Mouse (Mus musculus) adrenal gland, adult 8-10 months (tissue): Measurements from ENCODE around the gene Flot1. TPM values are rescaled to one million over a fixed set of nuclear protein-coding genes. Genes with fewer than 3 reads are reported as not detected.
"Not testable (repeated sequence)": the region's sequence is repeated elsewhere in the genome, so short reads cannot be mapped to it uniquely, and the experiment has no call there.

Experiments used
- DNase-seq: peaks from one replicate; pipeline ENCODE4 v3.0.0; 2022
- total RNA-seq, 4 experiments: library from RNA; stranded (reverse); gene quantifications; 2 replicates each; pipeline ENCODE4 v1.2.4; 2022

The Flot1 gene
- total RNA-seq, 4 experiments from 2014 or later, result 57.2 to 117 (median 94.8) TPM

DNA sequence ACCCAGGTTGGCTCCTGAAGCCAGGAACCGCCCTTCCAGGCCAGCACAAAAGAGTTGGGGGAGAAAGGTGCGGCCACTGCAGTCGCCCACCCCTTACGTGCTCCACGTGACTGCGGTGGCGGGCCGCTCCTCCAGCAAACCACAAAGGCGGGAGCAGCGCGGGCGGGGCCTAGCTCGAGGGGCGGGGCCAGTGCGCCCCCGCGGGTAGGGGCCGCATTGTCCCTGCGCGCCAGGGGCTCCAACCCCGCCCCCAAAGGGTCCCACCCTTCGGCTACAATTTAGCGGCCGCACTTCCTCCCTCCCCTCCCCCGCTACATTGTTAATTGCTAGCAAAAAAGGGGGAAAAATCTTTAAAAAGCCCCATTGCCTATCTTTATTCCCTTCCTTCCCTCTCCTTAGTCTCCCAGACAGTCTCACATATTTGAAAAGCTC, 14.0 kb downstream of the Flot1 start:
- peak; percentile 78 for DNase-seq

DNA sequence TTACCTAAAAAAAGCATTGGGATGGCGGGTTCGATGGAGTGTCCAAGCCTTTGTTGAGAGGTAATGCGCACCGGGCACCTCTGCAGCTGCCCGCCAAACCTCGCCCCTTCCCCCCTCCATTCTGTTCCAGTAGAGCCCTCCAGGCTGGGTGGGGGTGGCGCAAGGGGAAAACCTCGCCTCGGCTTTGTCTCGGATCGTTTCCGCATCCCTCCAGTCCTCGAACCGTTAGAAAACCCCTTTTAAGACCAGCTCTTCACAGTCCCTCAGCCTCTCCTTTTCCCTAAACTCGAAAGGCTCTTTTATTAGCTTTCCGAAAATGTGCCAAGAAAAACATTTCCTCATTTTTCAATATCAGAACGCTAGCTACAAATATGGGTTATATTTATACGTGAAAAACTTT, 14.5 kb downstream of the Flot1 start:
- no peak for DNase-seq

DNA sequence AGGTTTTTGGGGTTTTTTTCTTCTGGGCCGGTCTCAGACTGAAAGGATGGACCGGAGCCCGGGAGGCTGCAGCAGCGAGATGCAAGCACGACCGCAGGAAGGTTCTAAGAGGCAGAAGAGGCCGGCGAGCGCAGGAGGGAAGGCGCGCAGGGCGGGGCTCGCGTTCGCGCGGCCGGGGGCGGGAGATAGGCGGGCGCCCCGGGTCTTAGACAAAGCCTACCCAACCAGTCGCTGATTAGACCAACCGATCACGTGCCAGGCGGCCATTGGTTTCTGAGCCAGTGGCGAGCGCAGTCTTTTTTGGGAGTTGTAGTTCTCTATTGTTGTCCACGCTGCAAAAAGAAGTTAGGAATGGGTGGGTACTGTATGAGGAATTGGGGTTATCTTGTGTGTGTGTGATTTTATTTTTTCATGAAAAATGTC, 15.1 kb downstream of the Flot1 start, which contains the start of gene Tubb5:
Tubb5 (minus strand) TSS at position 185 of the 423 bp plus-strand sequence.
- peak; percentile 94 for DNase-seq

DNA sequence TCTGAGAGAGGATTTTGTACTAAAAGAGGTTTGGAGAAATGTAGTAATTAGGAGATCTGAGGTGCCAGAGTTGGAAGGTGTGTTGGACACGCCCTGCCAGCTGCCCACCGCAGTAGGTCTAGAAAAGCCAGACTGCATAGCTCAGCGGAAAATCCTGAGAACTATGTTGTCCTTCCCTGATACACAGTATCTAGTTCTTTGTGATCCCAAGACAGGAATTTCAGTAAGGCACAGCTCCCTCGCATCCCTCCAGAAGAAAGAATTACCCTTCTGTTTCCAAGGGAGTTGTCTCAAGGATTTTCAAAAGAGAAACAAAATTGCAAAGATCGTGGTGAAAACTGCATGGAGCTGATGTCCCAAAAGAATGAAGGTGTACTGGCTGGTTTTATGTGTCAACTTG, 15.5 kb downstream of the Flot1 start:
- no peak for DNase-seq

DNA sequence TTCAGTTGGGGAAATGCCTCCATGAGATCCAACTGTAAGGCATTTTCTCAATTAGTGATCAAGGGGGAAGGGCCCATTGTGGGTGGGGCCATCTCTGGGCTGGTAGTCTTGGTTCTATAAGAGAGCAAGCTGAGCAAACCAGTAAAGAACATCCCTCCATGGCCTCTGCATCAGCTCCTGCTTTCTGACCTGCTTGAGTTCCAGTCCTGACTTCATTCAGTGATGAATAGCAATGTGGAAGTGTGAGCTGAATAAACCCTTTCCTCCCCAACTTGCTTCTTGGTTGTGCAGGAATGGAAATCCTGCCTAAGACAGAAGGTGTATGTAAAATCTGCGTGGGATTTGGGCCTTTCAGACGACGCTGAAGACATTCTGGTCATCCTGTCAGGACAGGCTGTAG, 16.0 kb downstream of the Flot1 start:
- DNase-seq, result not testable (repeated sequence)

DNA sequence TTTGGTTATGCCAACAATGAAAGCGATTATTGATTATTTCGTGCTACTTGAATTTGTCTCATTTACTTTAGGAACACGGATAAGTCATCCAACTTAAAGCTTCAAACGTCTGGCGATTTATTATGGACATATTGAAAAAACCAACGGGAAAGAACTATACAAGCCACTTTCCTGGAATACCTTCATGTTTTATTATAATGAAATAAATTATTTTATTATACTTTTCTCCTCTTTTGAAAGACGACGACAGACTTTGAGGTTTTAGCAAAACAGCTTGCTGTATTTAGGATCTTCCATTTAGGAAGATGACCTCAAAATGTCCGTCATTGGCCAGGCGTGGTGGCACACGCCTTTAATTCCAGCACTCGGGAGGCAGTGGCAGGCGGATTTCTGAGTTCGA, 17.5 kb downstream of the Flot1 start:
- no peak for DNase-seq

DNA sequence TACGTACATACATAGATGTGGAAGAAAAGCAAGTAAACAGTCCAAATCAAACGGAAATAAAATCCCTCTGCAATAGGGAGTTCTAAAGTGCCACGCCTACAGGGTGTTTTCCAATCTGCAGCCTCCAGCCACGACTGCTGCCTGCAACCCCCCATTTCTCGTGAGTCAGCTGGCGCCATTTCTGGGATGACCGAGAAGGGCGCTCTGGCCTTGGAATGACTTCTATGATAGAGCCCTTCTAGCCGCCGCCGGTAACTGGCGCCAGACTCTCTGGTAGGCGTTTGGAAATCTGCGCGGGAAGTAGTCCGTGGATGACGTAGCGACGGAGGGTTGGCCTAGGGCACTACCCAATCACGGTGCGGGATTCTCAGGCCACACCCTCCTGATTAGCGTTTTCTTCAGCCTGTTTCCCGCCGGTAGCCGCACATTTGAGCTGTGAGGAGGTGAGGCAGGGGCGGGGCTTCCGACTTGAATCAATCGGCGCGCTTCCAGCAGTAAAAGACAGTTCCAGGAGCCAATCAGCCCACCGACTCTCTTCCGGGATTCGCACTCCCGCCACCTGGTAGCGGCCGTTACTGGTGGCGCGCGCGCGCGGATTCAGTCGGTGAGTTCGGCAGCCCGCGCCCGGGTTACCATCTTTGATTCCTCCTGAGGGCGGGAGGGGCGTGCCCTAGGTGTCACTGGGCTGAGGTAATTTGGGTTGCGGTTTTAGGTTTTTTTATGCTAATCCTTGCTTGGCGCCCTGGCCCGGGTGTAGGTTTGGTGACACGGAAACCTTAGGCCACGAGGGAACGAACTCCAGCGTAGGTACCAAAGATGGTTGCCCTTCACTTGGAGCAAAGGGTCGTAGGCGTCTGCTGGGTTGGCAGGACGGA, 18.3 kb downstream of the Flot1 start, which contains the start of gene Mdc1:
Mdc1 (plus strand) TSS at position 440 of the 875 bp plus-strand sequence.
- DNase-seq, result peak; percentile 100

DNA sequence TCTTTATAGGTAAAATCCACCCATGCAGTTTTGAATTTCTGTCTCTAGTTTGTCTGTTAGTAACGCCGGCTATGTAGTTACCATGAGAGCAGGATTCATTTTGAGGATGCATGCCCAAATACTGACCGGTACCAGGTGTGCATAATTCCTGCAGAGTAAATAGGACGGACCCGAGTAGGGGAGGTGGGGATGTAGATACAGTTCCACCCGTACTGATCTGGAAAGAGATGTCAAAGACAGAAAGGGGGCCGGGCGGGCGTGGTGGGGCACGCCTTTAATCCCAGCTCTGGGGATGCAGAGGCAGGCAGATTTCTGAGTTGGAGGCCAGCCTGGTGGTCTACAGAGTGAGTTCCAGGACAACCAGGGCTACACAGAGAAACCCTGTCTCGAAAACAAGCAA, 19.0 kb downstream of the Flot1 start:
- no peak for DNase-seq

DNA sequence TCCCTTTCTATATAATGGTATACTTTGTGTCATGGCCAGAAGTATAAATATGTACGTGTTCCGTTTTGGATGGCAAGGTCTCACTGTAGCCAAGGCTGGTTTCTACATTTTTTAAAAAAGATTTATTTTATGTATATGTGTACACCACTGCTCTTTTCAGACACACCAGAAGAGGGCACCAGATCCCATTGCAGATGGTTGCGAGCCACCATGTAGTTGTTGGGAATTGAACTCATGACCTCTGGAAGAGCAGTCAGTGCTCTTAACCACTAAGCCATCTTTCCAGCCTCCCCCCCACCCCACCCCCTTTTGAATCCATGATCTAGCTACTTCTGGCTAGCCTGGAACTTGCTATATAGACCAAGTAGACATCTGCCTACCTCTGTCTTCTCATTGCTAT, 20.5 kb downstream of the Flot1 start:
- no peak for DNase-seq

DNA sequence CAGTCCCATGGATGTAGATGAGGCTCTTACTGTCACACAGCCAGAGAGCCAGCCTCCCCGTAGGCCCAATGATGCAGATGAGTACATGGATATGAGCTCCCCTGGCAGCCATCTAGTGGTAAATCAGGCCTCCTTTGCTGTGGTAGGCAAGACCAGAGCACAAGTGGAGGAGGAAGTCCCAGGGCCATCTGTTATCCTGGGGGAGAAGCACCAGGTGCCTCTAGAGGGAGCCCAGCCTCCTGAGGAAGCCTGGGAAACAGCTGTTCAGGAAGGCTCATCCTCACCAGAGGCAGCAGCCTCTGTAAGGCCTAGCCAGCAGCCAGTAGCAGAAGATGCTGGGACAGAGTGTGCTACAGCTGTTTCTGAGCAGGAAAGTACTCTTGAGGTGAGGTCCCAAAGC, 25.1 kb downstream of the Flot1 start:
- DNase-seq, result no peak

DNA sequence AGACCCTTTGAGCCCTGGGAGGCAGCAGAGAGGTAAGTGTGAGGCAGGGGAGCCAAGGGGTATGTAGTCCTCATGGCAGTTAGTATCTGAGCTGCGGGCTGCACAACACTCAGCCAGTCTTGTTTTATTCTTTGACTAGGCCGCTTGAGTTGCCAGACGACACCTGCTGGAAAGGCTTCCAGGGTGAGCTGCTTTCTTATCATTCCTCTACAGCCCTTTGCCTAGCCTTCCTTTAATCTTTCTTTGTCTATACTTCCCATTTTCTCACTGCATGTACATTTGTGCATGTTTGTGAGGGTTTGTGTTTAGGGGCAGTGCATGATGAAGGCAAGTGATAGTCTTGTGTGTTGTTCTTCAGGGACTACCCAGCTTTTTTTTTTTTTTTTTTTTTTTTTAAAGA, 27.9 kb downstream of the Flot1 start:
- DNase-seq, result no peak

DNA sequence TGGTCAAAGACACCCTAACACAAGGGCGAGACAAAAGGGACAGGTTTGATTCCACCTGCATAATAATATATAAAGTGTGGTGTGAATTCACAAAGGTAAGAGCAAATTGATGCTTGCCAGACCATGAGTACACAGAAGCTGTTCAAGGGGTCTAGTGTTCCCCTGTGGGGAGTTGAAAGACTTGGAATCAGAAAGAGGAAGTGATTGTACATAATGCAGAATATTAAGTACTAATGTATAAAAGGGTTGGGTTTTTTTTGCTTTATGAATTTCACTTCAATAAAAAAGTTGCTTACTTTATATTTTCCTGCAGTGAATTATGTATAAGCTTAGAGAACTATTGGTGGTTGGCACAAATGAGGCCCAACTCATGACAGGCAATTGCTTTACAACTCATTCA, 36.3 kb downstream of the Flot1 start:
- no peak for DNase-seq

DNA sequence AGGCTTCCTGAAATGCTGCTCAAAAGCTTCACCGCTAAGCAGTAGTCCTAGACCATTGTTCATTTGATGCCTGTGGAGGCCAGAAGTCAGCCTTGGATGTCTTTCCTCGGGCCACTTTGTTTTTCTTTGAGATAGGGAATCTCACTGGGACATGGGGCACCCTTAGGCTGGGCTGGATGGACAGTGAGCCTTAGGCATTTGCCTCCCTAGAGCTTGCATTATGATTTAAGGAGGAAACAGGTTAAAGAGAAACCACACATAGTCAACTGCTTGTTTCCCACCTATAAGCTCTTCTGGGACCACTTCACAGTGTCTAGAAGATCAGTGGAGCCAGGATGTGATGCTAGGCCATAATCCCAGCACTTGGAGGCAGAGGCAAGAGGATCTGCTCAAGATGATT, 36.8 kb downstream of the Flot1 start:
- no peak for DNase-seq

DNA sequence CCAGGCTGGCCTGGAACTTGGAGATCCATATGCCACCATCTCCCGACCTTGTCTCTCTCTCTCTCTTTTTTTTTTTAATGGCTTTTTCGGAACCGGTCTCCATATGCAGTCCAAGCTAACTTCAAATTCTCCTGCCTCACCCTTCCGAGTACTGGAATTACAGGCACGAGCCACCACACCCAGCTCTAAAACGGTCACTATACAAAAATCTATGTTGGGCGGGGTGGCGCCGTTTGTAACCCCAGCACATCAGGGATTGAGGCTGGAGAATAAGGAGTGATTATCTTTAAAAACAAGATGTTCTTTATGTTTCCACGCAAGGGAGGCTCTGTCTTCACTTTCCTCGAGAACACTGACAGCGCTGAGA, 37.8 kb downstream of the Flot1 start:
- DNase-seq, result no peak

DNA sequence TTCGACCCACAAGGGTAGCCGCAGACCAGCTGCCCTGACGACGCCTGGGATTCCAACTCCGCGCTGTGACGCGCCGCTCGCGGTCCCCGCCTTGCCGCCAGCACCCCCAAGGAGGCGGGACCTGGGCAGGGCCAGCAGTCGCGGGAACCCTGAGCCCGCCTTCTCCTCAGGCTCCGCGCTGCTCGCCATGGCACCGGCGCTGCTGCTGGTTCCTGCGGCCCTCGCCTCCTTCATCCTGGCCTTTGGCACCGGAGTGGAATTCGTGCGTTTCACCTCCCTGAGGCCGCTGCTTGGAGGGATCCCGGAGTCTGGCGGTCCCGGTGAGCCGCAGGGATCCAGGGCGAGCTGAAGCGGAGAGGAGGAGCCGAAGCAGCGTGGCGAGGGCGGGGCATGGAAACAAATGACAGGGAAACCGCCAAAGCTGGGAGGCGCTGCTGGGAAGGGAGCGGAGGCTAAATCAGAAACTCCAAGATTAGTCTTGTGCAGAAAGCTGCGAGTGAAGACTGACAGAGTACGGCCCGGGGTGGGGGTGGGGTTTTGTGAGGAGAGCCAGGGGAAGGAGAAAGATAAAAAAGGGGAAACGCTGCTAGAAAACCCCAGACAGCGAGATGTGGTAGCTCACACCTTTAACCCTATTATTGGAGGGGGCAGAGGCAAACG, 38.3 kb downstream of the Flot1 start, which contains the start of gene Nrm:
Nrm (plus strand) TSS at position 121 of the 660 bp plus-strand sequence.
- DNase-seq, result peak; percentile 81

DNA sequence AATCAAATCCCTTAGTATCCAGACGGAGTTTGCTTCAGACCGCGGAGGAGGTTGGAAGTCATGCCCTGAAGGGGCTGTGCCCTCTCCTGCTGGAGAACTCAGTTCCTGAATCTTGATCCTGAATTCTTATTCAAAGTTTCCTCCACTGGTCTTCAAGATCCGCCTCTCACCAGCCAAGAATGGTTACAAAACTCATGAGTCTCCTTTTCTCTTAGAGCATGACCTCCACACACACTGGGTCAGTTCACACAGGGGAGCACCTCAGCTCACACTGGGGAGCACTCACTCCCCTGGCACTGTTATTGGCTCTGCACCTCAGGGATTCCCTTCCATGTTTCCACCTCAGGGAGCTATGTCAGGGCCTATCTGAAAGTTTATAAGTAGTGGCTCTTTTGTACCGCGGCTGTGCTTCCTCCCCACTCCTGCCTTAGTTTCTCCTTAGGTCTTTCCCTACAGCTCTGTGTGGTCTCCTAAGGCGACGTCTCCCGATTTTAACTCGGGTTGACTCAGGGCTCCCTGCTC, 41.9 kb downstream of the Flot1 start:
- DNase-seq, result no peak

DNA sequence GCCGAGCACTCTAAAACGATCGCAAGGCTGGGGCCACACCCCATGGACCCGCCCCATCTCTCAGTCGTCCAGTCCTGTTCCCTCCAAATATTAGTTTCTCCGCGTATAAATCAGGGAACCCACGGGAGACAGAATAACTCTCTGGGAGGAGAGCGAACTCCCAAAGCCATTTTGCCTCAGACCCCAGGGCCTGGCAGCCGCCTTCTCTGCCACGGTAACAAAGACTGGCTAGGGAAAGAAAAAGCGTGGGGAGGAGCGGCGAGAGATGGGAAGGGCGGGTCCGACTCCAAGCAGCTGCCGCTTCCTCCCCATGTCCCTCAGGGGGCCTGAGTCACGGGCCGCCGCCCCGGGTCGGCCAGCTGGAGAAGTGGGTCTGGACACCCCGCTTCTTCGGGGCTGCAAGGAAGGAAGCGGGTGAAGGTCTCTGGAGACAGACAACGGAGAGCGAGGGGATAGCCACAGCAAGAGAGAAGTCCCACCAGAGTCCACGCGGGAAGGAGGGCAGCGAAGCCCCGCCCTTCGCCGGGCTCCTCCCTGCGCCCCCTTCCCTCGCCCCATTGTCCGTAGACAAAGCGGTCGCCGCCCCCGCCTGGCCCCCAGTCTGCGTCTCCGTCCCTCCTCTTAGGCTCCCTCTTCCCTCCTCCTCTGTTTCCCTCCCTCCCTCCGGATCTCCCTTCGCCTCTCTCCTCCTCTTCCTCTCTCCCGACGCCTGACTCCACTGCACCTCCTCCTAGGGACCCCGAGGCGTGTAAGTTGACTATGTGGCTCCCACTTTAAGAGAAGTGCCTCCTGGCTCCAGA, 42.7 kb downstream of the Flot1 start, which contains the start of gene Ppp1r18:
Ppp1r18 (plus strand) TSS at position 113 of the 800 bp plus-strand sequence.
- DNase-seq, result no peak

DNA sequence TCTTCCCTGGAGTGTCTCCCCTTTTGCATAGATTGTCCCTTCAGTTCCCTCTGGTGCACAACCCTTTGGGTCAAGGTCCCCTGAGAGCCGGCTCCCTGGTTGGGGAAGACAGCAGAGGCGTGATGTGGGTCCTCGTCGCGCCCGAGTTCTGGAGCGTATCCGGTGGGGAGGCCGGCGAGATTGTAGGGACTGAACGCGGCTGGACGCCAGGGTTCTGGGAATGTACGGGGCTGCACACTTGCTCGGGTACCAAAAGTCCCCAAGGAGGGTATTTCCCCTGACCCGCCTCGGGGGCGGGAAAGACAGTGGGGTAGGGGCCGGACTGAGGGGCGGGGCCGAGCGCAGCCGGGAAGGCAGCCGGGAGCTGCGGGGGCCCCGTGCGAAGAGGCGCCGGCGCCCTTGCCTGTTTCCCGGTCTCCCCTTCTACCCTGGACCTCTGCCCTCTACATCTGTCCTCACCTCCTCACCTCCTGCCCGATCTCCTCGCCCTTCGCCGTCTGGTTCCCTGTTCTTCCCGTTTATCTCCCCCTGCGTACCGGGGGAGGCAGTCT, 43.3 kb downstream of the Flot1 start:
- peak; percentile 64 for DNase-seq

DNA sequence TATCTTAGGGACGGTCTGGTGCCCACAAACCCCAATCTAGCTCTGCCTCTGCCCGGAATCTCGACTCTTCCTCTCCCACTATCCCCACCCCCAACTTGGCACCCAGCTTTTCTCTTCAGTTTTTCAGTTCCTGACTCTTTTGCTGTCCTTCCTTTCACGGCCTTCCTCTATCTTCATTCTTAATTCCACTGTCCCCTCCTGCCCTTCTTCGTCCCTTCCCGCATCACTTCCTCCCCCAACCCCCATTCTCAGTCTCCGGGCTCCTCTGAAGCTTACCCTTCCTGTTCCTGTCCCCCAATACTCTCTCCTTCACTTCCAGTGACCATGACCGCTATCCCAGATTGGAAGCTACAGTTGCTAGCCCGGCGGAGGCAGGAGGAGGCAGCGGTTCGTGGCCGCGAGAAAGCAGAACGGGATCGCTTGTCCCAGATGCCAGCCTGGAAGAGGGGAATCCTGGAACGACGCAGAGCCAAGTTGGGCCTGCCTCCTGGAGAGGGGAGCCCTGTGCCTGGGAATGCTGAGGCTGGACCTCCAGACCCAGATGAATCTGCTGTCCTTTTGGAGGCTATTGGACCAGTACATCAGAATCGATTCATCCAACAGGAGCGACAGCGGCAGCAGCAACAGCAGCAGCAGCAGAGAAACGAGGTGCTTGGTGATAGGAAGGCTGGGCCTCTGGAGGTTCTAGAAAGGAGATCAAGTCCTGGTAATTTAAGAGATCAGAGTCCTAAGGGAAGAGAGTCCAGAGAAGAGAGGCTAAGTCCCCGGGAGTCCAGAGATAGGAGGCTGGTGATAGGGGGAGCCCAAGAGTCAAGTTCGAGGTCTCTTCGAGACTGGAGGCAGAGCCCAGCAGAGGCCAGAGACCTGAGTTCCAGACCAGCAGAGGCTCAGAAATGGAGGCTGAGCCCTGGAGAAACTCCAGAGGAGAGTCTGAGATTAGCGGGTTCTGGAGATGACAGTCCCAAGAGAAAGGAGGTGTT, 44.2 kb downstream of the Flot1 start:
- no peak for DNase-seq

DNA sequence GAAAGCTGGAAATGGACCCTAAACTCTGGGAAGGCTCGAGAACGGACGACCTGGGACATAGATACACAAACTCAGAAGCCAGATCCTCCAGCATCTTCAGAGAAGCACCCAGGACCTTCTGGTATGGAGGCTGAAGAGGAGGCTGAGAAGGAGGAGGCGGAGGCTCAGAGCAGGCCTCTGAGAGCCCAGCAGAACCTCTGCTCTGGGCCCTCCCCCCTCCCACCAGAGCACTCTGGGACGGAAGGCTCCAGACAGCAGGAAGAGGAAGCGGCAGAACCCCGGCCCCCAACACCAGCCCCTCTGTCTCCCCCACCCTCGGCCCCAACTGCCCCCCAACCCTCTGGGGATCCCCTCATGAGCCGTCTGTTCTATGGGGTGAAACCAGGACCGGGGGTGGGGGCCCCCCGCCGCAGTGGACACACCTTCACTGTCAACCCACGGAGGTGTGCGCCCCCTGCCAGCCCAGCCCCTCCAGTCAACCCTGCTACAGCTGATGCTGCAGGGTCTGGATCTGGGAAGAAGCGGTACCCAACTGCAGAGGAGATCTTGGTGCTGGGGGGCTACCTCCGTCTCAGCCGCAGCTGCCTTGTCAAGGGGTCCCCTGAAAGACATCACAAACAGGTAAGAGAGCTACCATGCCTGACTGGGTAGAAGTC, 45.3 kb downstream of the Flot1 start:
- DNase-seq, result no peak
